Mouse (Mus musculus): ENCODE data around the gene Agbl4. TPM values are rescaled to one million over a fixed set of nuclear protein-coding genes. Genes with fewer than 3 reads are reported as not detected.
A peak's percentile ranks its signal among the peaks of the same experiment; 100 is the strongest.

Gene Agbl4
- total and polyA plus RNA-seq, 3 experiments, result not detected

GRCm38 (mm10) chr4:111425170-111425569, 1027.7 kb downstream of the Agbl4 start:
- in situ Hi-C loops (cut with MboI; ENCODE audit: low pct_ligation_motif_present, low pct_unique_long_range_greater_than_20kb, low sequenced_read_pairs), result no loop called here
- H3K27ac ChIP-seq (ENCODE audit: insufficient read depth, low read depth), result 0 out of 2 replicates have a peak overlapping the region, but pooled peaks have one; percentile 5
- no peaks in the 10 kb centered on the region for H3K9me3 ChIP-seq (replicated peaks; ENCODE audit: low read length)
- H3K27me3 ChIP-seq (replicated peaks), result no peaks in the 10 kb centered on the region
- no peak for DNase-seq (ENCODE audit: extremely low read depth)
- dilution Hi-C loops (cut with MboI; ENCODE audit: extremely low pct_ligation_motif_present, extremely low pct_unique_long_range_greater_than_20kb, low sequenced_read_pairs), result no loop called here
- TF ChIP-seq MAX (IDR thresholded peaks at IDR 0.05; ENCODE audit: low read length), result no peak
- 0 out of 2 replicates have a peak, but pooled peaks have one; percentile 17 for TF ChIP-seq ETS1 (conservative IDR thresholded peaks at IDR 0.05; ENCODE audit: low read depth, low read length)
- H3K4me2 ChIP-seq (ENCODE audit: insufficient read depth, low read depth, poor library complexity, severe bottlenecking), result no peak overlapping the region
- peaks cover 0 to 26% of the 10 kb centered on the region in 2 experiments for H3K36me3 ChIP-seq (replicated peaks in 1 of 2; ENCODE audit: control insufficient read depth in 1 of 2, insufficient read depth in 1 of 2, low read length in 1 of 2)
- no peak overlapping the region for H3K4me3 ChIP-seq (replicated peaks in 1 of 3; ENCODE audit: low read depth in 2 of 3, low read length in 2 of 3, poor library complexity in 1 of 3)
- H3K9ac ChIP-seq (ENCODE audit: insufficient read depth, low read depth), result no peak overlapping the region
- peaks cover 37% of the 10 kb centered on the region for H3K79me2 ChIP-seq (replicated peaks; ENCODE audit: control insufficient read depth, extremely low read depth, insufficient read depth, poor library complexity, severe bottlenecking)
- peaks cover 31 to 50% of the 10 kb centered on the region in 2 experiments for H3K4me1 ChIP-seq (ENCODE audit: control insufficient read depth in 1 of 2, insufficient read depth in 2 of 2)

GRCm38 (mm10) chr4:111431186-111431585, 1033.7 kb downstream of the Agbl4 start:
- no peak overlapping the region for H3K4me2 ChIP-seq (ENCODE audit: insufficient read depth, low read depth, poor library complexity, severe bottlenecking)
- H3K27me3 ChIP-seq (replicated peaks), result no peaks in the 10 kb centered on the region
- dilution Hi-C loops (cut with MboI; ENCODE audit: extremely low pct_ligation_motif_present, extremely low pct_unique_long_range_greater_than_20kb, low sequenced_read_pairs), result no loop called here
- H3K79me2 ChIP-seq (replicated peaks; ENCODE audit: control insufficient read depth, extremely low read depth, insufficient read depth, poor library complexity, severe bottlenecking), result peaks cover 19% of the 10 kb centered on the region; the same call in 1 of the 2 replicates
- no peaks in the 10 kb centered on the region for H3K9me3 ChIP-seq (replicated peaks; ENCODE audit: low read length)
- peaks cover 44 to 67% of the 10 kb centered on the region in 2 experiments for H3K36me3 ChIP-seq (replicated peaks in 1 of 2; ENCODE audit: control insufficient read depth in 1 of 2, insufficient read depth in 1 of 2, low read length in 1 of 2)
- no peak for DNase-seq (ENCODE audit: extremely low read depth)
- in situ Hi-C loops (cut with MboI; ENCODE audit: low pct_ligation_motif_present, low pct_unique_long_range_greater_than_20kb, low sequenced_read_pairs), result no loop called here
- no peak overlapping the region for H3K27ac ChIP-seq (ENCODE audit: insufficient read depth, low read depth)
- H3K9ac ChIP-seq (ENCODE audit: insufficient read depth, low read depth), result no peak overlapping the region
- no peak overlapping the region for H3K4me3 ChIP-seq (replicated peaks in 1 of 3; ENCODE audit: low read depth in 2 of 3, low read length in 2 of 3, poor library complexity in 1 of 3)
- peaks cover 16 to 36% of the 10 kb centered on the region in 2 experiments; a peak in 3 of 4 replicates for H3K4me1 ChIP-seq (ENCODE audit: control insufficient read depth in 1 of 2, insufficient read depth in 2 of 2)
- TF ChIP-seq ZKSCAN1 (IDR thresholded peaks at IDR 0.05; ENCODE audit: borderline replicate concordance, low read depth, low read length) (no peak), USF1 (IDR thresholded peaks at IDR 0.05; ENCODE audit: low read depth, low read length) (no peak), HCFC1 (IDR thresholded peaks at IDR 0.05; ENCODE audit: low read depth, low read length) (no peak), TCF12 (IDR thresholded peaks at IDR 0.05; ENCODE audit: low read depth, low read length) (no peak), POLR2A (IDR thresholded peaks at IDR 0.05; ENCODE audit: low read depth, low read length) (no peak), NELFE (IDR thresholded peaks at IDR 0.05; ENCODE audit: low read depth, low read length) (no peak), RCOR1 (conservative IDR thresholded peaks at IDR 0.05; ENCODE audit: low read depth, low read length) (no peak), MAFK (IDR thresholded peaks at IDR 0.05; ENCODE audit: insufficient replicate concordance, low read length) (no peak), JUND (conservative IDR thresholded peaks at IDR 0.05; ENCODE audit: low read depth, low read length) (no peak), ZMIZ1 (IDR thresholded peaks at IDR 0.05; ENCODE audit: low read depth, low read length) (no peak), ELF1 (IDR thresholded peaks at IDR 0.05; ENCODE audit: low read depth, low read length) (no peak)

GRCm38 (mm10) chr4:111432013-111432412, 1034.6 kb downstream of the Agbl4 start:
- Histone ChIP-seq H3K27me3 (replicated peaks) (no peaks in the 10 kb centered on the region), H3K79me2 (replicated peaks; ENCODE audit: control insufficient read depth, extremely low read depth, insufficient read depth, poor library complexity, severe bottlenecking) (peaks cover 19% of the 10 kb centered on the region; the same call in 1 of the 2 replicates), H3K9ac (ENCODE audit: insufficient read depth, low read depth) (no peak overlapping the region), H3K27ac (ENCODE audit: insufficient read depth, low read depth) (no peak overlapping the region; the same call in 1 of the 2 replicates), H3K36me3 (replicated peaks in 1 of 2; ENCODE audit: control insufficient read depth in 1 of 2, insufficient read depth in 1 of 2, low read length in 1 of 2) (peaks cover 48 to 75% of the 10 kb centered on the region in 2 experiments), H3K4me1 (ENCODE audit: control insufficient read depth in 1 of 2, insufficient read depth in 2 of 2) (peaks cover 16 to 36% of the 10 kb centered on the region in 2 experiments; a peak in 3 of 4 replicates), H3K4me2 (ENCODE audit: insufficient read depth, low read depth, poor library complexity, severe bottlenecking) (no peak overlapping the region), H3K9me3 (replicated peaks; ENCODE audit: low read length) (no peaks in the 10 kb centered on the region), H3K4me3 (replicated peaks in 1 of 3; ENCODE audit: low read depth in 2 of 3, low read length in 2 of 3, poor library complexity in 1 of 3) (no peak overlapping the region)
- in situ Hi-C loops (cut with MboI; ENCODE audit: low pct_ligation_motif_present, low pct_unique_long_range_greater_than_20kb, low sequenced_read_pairs), result no loop called here
- dilution Hi-C loops (cut with MboI; ENCODE audit: extremely low pct_ligation_motif_present, extremely low pct_unique_long_range_greater_than_20kb, low sequenced_read_pairs), result no loop called here
- no peak for TF ChIP-seq MAFK (IDR thresholded peaks at IDR 0.05; ENCODE audit: insufficient replicate concordance, low read length)
- DNase-seq (ENCODE audit: extremely low read depth), result no peak
